ENCODE assay signal across 11 mouse cellular contexts in genomic region chr8:94306989-94307513, GRCm38 (mm10). TPM values are rescaled to one million over a fixed set of nuclear protein-coding genes. Genes with fewer than 3 reads are reported as not detected.
DNase-seq lines count a peak whose midpoint lies in the region; ATAC-seq and TF ChIP-seq lines count a peak whose summit lies in the region.
"Had no signal": no experiment of that assay in that cellular context is flagged by ENCODE, and none has a peak within 500 bp of the region (broad histone marks: within the 10 kb centered on the region; RNA-seq: fewer than 3 reads in every experiment).

No protein-coding gene starts in this region.

- no peak overlapping the region for H3K4me2 ChIP-seq in intestine, postnatal 0 days (replicated peaks; ENCODE audit: low read depth)
- H3K4me2 ChIP-seq in neural tube, embryonic 15.5 days = no peak overlapping the region
- H3K4me2 ChIP-seq: hindbrain, embryonic 13.5 days had no signal

- ATAC-seq in G1E (ENCODE audit: extremely low read depth, insufficient number of reproducible peaks, low FRiP score, poor library complexity, severe bottlenecking) = no peak
- ATAC-seq in intestine, postnatal 0 days = peak; percentile 86
- no peak for ATAC-seq in neural tube, embryonic 15.5 days (ENCODE audit: low FRiP score)
- ATAC-seq: midbrain, embryonic 16.5 days had no signal

- no peaks in the 10 kb centered on the region for H3K9me3 ChIP-seq in heart, embryonic 10.5 days
- no peaks in the 10 kb centered on the region for H3K9me3 ChIP-seq in G1E (replicated peaks)
- H3K9me3 ChIP-seq in intestine, postnatal 0 days (ENCODE audit: control insufficient read depth) = no peaks in the 10 kb centered on the region
- no peaks in the 10 kb centered on the region for H3K9me3 ChIP-seq in neural tube, embryonic 15.5 days (replicated peaks)
- H3K9me3 ChIP-seq: hindbrain, embryonic 13.5 days had no signal

- intact Hi-C loops in heart, postnatal 25 days (cut with DNase I) = no loop called here

- H3K27ac ChIP-seq in heart, embryonic 10.5 days = no peak overlapping the region
- H3K27ac ChIP-seq in intestine, postnatal 0 days (ENCODE audit: low read depth, low read length) = peak overlapping the region; percentile 86
- H3K27ac ChIP-seq in neural tube, embryonic 15.5 days (replicated peaks) = no peak overlapping the region
- H3K27ac ChIP-seq: hindbrain, embryonic 13.5 days had no signal

- H3K36me3 ChIP-seq in heart, embryonic 10.5 days = peaks cover 90% of the 10 kb centered on the region
- H3K36me3 ChIP-seq in G1E (replicated peaks) = peaks cover 92% of the 10 kb centered on the region
- H3K36me3 ChIP-seq in intestine, postnatal 0 days (ENCODE audit: control insufficient read depth, insufficient read depth) = peaks cover 49% of the 10 kb centered on the region
- H3K36me3 ChIP-seq in neural tube, embryonic 15.5 days = peaks cover 88% of the 10 kb centered on the region

- H3K4me3 ChIP-seq in heart, embryonic 10.5 days = no peak overlapping the region
- H3K4me3 ChIP-seq in G1E (ENCODE audit: low read depth, low read length) = no peak overlapping the region
- H3K4me3 ChIP-seq in intestine, postnatal 0 days (ENCODE audit: low read depth, low read length) = no peak overlapping the region
- no peak overlapping the region for H3K4me3 ChIP-seq in neural tube, embryonic 15.5 days (replicated peaks)
- H3K4me3 ChIP-seq: hindbrain, embryonic 13.5 days had no signal

- peaks cover 14% of the 10 kb centered on the region for H3K4me1 ChIP-seq in heart, embryonic 10.5 days
- H3K4me1 ChIP-seq in G1E (ENCODE audit: insufficient read depth, low read depth, low read length) = 0 out of 2 replicates have a peak, but pooled peaks cover 2% of the 10 kb centered on the region
- no peaks in the 10 kb centered on the region for H3K4me1 ChIP-seq in intestine, postnatal 0 days (replicated peaks; ENCODE audit: control insufficient read depth, insufficient read depth, low read length)
- no peaks in the 10 kb centered on the region for H3K4me1 ChIP-seq in neural tube, embryonic 15.5 days
- H3K4me1 ChIP-seq: hindbrain, embryonic 13.5 days had no signal

- 67% methylated on average over 7 of the region's 7 CpGs for WGBS in heart, embryonic 10.5 days
- 34% methylated on average over 7 of the region's 7 CpGs for WGBS in intestine, postnatal 0 days
- 84% methylated on average over 7 of the region's 7 CpGs for WGBS in neural tube, embryonic 15.5 days

- H3K27me3 ChIP-seq in heart, embryonic 10.5 days (ENCODE audit: insufficient read depth, poor library complexity, severe bottlenecking) = no peaks in the 10 kb centered on the region
- H3K27me3 ChIP-seq in G1E (ENCODE audit: insufficient read depth, low read length) = no peaks in the 10 kb centered on the region
- no peaks in the 10 kb centered on the region for H3K27me3 ChIP-seq in intestine, postnatal 0 days (replicated peaks; ENCODE audit: control insufficient read depth, insufficient read depth, low read length)
- no peaks in the 10 kb centered on the region for H3K27me3 ChIP-seq in neural tube, embryonic 15.5 days (replicated peaks)
- H3K27me3 ChIP-seq: hindbrain, embryonic 13.5 days had no signal

- peak; percentile 75 for DNase-seq in heart, embryonic 10.5 days (ENCODE audit: low spot score)
- no peak for DNase-seq in heart, postnatal 25 days (ENCODE audit: low spot score)
- DNase-seq in G1E (ENCODE audit: low spot score) = peak; percentile 34
- peak; percentile 80 for DNase-seq in lung, postnatal 25 days (ENCODE audit: low spot score)
- no peak for DNase-seq in right cerebral cortex, postnatal 10 days (ENCODE audit: low spot score in 2 of 2)
- DNase-seq in thymus, postnatal 36 days = no peak
- DNase-seq: cerebellum, adult 18-20 months had no signal

- no peak overlapping the region for H3K9ac ChIP-seq in intestine, postnatal 0 days (ENCODE audit: low read depth, low read length)
- H3K9ac ChIP-seq in neural tube, embryonic 15.5 days (replicated peaks) = no peak overlapping the region
- H3K9ac ChIP-seq: hindbrain, embryonic 13.5 days had no signal

- TF ChIP-seq CTCF in G1E (IDR thresholded peaks at IDR 0.05; ENCODE audit: low read depth, low read length) = no peak
- no peak for TF ChIP-seq CTCF in intestine, postnatal 0 days (IDR thresholded peaks at IDR 0.05; ENCODE audit: low read depth)

RNA-seq across cellular contexts. Expression of gene Slc12a3, which starts 21.9 kb away (rescaled TPM):
- 0.06 TPM in 1 of 2 replicates, not detected in the other for polyA plus RNA-seq in heart, embryonic 10.5 days (2016; fragmentation: Nextera tagmentation; extraction: Ambion mirVana)
- total RNA-seq in heart, postnatal 25 days (2021) = under 1 TPM; 0.14 to 0.26 TPM
- total RNA-seq in G1E (2014; fragmentation: Nextera tagmentation) = not detected in 2 replicates
- 0.17 and 0.44 TPM in 2 replicates for total RNA-seq in G1E (2017)
- not detected in 2 replicates for polyA plus RNA-seq in G1E (2012)
- 0.16 TPM in 1 of 2 replicates, not detected in the other for polyA plus RNA-seq in intestine, postnatal 0 days (2015; fragmentation: Nextera tagmentation; extraction: Ambion mirVana)
- 0.10 and 0.23 TPM in 2 replicates for polyA plus RNA-seq in neural tube, embryonic 15.5 days (2015; fragmentation: Nextera tagmentation; extraction: Ambion mirVana)
- polyA plus RNA-seq: midbrain, embryonic 16.5 days had no signal

Comparison
In these comparisons a context has a peak if more than half of its experiments do, and no peak if none do; other contexts are left out.
1. DNase-seq: peak in heart, embryonic 10.5 days (single experiment), G1E (single experiment) and lung, postnatal 25 days (single experiment); none in heart, postnatal 25 days (single experiment), right cerebral cortex, postnatal 10 days (0 of 2) and thymus, postnatal 36 days (0 of 2).